Mouse (Mus musculus) T-helper 2 cell (primary cell): Measurements from ENCODE around the gene Zfp988.
"Not testable (repeated sequence)": the region's sequence is repeated elsewhere in the genome, so short reads cannot be mapped to it uniquely, and the experiment has no call there.

ENCODE experiments used
- in situ Hi-C: fragments of 300-600 bp; cut with MboI, MseI; formaldehyde crosslinking; loops from one replicate; pipeline ENCODE4 v1.15.1; 2025; ENCODE audit warnings: high pct_unique_total_duplicates

The Zfp988 gene

DNA sequence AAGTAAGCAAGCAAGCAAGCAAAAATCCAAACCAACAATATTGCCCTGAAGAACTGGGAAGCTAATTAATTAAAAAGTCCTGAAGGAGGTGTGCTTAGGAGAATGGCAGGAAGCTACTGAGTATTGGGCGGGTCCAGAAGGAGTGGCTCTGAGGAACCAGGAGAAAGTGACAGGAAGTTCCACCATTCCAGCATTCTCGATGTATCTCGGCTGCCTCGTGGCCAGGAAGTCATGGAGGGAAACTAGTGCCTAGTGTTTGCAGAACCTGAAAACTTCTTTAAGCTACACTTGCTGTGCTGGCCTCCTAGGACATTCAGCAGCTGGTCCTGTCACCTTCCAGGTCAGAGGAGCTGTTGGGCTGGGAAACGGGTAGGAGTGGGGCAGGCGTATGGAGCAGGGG, at the start of gene Zfp988:
TSS of gene Zfp988 (plus strand) at position 239 of the 400 bp plus-strand sequence.
- in situ Hi-C loops = not testable (repeated sequence)

DNA sequence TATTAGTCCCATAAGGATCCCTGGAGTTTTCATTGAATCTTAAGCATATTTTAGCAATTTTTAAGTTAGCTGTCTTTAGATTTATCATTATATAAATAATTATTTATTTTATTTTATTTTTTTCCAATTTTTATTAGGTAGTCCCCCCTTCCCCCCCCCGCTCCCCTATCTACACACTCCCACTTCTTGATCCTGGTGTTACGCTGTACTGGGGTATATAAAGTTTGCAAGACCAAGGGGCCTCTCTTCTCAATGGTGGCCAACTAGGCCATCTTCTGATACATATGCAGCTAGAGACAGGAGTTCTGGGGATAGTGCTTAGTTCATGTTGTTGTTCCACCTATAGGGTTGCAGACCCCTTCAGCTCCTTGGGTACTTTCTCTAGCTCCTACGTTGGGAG, 42.8 kb upstream of the Zfp988 start:
- in situ Hi-C loops = not testable (repeated sequence)

GRCm38 (mm10) chr4:147267302-147267701, 38.2 kb upstream of the Zfp988 start:
- in situ Hi-C loops = loop anchor here (5.0 kb wide), 2 partner anchors 480 to 1635 kb away; no protein-coding TSS in a partner anchor

DNA sequence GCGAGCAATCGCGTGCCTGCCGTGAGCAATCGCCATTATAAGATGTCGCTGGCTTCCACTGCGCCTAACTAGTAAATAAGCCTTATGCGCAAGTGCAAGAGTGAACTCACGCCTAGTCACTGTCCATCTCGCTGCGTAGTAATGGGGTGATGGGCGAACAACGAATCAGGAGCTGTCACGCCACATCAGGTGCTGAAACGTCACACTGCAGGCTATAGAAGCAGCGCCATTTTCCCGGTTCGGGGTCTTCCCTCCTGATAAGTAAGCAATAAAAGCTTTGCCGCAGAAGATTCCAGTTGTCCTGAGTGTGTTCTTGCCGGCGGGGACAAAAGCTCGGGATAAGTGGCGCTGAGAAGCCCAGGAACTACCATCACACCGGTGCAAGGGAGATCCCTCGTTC, 36.7 kb upstream of the Zfp988 start:
- in situ Hi-C loops = loop anchor here (5.0 kb wide), 2 partner anchors 479 to 1636 kb away; no protein-coding TSS in a partner anchor

- in situ Hi-C loops = not testable (repeated sequence)
Measured at GRCm38 (mm10) chr4:147270026-147270425, 35.4 kb upstream of the Zfp988 start.

DNA sequence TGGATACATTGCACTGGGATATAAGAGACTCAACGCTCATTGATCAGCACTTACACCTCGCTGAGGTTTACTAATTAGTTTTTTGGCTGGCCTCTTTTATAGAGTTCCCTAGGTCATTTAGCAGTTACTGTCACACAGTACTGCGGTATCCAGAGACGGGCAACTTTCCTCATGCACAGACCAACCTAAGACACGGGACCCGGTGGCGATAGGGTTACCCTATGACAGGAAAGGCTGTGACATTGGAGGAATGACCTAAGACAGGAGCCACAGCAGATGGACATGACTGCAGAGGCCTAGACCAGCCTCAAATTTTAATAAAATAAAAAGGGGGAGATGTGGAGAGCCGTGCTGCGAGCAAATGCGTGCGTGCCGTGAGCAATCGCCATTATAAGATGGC, 33.9 kb upstream of the Zfp988 start:
- in situ Hi-C loops = not testable (repeated sequence)

DNA sequence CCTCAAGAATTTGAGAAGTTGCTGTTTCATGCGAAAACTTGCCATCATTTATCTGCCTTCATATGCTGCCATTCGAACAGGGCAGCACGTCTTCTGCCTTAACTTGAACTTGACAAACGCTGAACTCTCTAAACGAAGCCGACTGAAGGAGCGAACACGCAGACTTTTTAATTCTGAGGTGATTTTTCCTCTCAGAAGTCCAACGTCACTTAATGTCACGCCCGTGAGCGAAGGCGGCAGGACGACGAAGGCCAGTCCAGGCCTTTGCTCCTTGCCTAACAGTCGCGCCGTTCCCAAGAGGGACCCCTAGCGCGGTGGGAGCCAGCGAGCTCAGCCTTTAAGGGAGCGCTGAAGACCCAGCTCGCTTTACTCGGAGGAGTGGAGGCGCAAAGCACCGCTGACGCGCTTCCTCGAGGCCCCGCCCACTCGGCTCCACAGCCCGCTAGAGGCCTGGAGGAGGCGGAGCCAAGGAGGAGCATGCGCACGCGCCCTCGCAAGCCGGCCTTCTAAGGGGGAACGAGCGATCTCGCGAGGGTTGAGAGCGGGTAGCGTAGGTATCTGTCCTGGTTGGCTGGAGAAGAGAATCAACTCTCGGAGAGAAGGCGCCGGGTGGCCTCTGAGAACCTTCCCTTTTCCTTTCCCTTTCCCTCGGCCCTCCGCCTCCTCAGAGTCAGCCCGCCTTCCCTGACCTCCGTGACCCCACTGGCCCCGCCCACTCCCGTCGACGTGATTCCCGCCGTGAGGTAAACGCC, 30.3 kb upstream of the Zfp988 start:
- in situ Hi-C loops = loop anchor here (5.0 kb wide), 2 partner anchors 1208 to 1808 kb away; no protein-coding TSS in a partner anchor

DNA sequence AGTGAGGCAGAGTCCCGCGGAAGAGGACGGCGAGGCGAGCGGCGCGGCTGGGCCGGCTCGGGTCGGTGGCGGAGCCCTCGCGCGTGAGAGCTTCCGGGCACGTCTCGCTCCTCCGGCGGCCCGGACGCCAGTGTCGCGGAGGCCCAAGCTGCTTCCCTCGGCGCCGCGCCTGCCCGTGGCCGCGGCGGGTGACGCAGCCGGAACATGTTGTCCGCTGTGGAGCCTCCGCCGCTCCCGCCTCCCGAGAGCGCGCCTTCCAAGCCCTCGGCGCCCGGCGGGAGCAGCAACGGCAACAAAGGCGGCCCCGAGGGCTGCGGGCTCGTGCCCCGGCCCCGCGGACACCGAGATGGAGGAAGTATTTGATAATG, 29.7 kb upstream of the Zfp988 start:
- in situ Hi-C loops = loop anchor here (5.0 kb wide), 2 partner anchors 1208 to 1808 kb away; no protein-coding TSS in a partner anchor

GRCm38 (mm10) chr4:147280406-147280805, 25.1 kb upstream of the Zfp988 start:
- in situ Hi-C loops = not testable (repeated sequence)

DNA sequence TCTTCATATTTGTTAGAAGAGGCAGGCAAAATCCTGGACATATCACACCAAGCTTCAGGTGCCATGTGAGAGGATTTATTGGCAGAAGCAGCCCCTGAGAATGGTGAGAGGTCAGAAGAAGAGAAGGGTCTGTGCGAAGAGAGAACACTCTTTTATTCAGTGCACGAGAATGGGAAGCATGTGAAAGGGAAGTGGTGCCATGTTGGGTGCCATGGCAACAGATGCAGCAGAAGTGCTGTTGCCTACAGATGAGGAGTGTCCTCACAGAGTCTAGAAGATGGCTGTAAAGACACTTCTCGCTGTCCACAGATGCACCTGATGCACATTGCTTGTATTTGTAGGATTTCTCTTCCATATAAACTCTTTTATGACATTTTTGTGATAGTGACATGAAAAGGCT, 6.9 kb upstream of the Zfp988 start:
- in situ Hi-C loops = loop anchor here (5.0 kb wide), 1 partner anchor 414 kb away; no protein-coding TSS in a partner anchor

GRCm38 (mm10) chr4:147302375-147302774, 3.1 kb upstream of the Zfp988 start:
- in situ Hi-C loops = loop anchor here (5.0 kb wide), 1 partner anchor 1210 kb away; no protein-coding TSS in a partner anchor

- in situ Hi-C loops = loop anchor here (5.0 to 10.0 kb wide), 9 partner anchors 310 to 1793 kb away; partner anchors contain the start of gene Zfp979
Measured at GRCm38 (mm10) chr4:147335036-147335690, 29.7 kb downstream of the Zfp988 start.

- in situ Hi-C loops = loop anchor here (5.0 to 10.0 kb wide), 9 partner anchors 309 to 1794 kb away; partner anchors contain the start of gene Zfp979
Measured at GRCm38 (mm10) chr4:147335691-147336367, 30.4 kb downstream of the Zfp988 start.

- in situ Hi-C loops = loop anchor here (5.0 to 10.0 kb wide), 9 partner anchors 308 to 1794 kb away; partner anchors contain the start of gene Zfp979
Measured at GRCm38 (mm10) chr4:147336368-147337195, 31.1 kb downstream of the Zfp988 start.

DNA sequence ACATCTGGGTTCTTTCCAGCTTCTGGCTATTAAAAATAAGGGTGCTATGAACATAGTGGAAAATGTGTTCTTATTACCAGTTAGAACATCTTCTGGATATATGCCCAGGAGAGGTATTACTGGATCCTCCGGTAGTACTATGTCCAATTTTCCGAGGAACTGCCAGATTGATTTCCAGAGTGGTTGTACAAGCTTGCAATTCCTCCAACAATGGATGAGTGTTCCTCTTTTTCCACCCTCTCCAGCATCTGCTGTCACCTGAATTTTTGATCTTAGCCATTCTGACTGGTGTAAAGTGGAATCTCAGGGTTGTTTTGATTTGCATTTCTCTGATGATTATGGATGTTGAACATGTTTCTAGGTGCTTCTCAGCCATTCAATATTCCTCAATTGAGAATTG, 32.0 kb downstream of the Zfp988 start:
- in situ Hi-C loops = loop anchor here (5.0 to 10.0 kb wide), 9 partner anchors 307 to 1795 kb away; partner anchors contain the start of gene Zfp979

DNA sequence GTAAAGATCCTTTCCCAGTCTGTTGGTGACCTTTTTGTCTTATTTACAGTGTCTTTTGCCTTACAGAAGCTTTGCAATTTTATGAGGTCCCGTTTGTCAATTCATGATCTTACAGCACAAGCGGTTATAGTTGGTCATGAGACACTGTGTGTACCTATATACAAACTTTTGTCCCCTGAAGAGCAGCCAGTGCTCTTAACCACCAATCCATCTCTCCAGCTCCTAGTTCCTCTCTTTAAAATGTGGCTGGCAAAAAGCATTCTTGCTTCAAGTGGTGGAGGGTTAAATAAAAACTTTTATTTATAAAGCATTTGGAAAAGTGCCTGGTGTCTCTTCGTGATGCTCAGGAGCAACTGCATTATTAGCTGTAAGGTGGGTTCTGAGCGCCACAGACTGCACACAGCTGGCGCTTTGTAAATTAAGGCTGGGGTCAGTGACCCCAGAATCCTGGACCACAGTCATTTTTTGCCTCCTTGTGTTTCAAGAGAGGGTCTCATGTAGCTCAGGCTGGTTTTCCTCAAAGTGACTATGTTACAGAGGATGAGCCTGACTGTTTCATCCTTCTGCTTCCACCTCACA, 32.6 kb downstream of the Zfp988 start:
- in situ Hi-C loops = loop anchor here (5.0 to 10.0 kb wide), 9 partner anchors 307 to 1796 kb away; partner anchors contain the start of gene Zfp979

- in situ Hi-C loops = loop anchor here (5.0 to 10.0 kb wide), 9 partner anchors 306 to 1796 kb away; partner anchors contain the start of gene Zfp979
Measured at GRCm38 (mm10) chr4:147338706-147339105, 33.2 kb downstream of the Zfp988 start.

GRCm38 (mm10) chr4:147339601-147340219, 34.2 kb downstream of the Zfp988 start:
- in situ Hi-C loops = loop anchor here (5.0 to 10.0 kb wide), 9 partner anchors 305 to 1797 kb away; partner anchors contain the start of gene Zfp979

GRCm38 (mm10) chr4:147340236-147340635, 34.8 kb downstream of the Zfp988 start:
- in situ Hi-C loops = not testable (repeated sequence)

DNA sequence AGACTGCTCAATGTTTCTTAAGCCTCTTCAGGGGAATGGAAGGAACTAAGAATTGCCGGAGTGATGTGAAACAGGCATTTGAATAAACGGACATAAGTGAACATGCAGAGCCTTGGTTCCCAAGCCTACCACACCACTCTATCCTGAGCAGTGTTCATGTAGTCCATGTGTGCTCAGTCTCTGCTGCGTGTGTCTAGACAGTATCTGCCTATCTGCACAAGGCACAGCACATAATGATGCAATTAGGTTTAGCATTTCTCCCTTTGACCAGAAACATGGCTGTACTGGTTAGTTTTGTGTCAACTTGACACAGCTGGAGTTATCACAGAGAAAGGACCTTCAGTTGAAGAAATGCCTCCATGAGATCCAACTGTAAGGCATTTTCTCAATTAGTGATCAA, 35.4 kb downstream of the Zfp988 start:
- in situ Hi-C loops = not testable (repeated sequence)
